Mouse (Mus musculus): Measurements from ENCODE around the gene Zfp37. TPM values are rescaled to one million over a fixed set of nuclear protein-coding genes. Genes with fewer than 3 reads are reported as not detected.
"Not testable (repeated sequence)": the region's sequence is repeated elsewhere in the genome, so short reads cannot be mapped to it uniquely, and the experiment has no call there.

Zfp37 gene
- total RNA-seq, 2 experiments from 2014 or later, result 5.4 to 6.2 TPM

- no peak for DNase-seq
These were observed 20.8 kb downstream of the Zfp37 start for GRCm38 (mm10) chr4:62210035-62210434.

GRCm38 (mm10) chr4:62208696-62209380, 22.0 kb downstream of the Zfp37 start:
- DNase-seq, result no peak

GRCm38 (mm10) chr4:62207851-62208695, 22.8 kb downstream of the Zfp37 start:
- DNase-seq, result peak; percentile 92 to 94

- no peak for DNase-seq
These were observed 30.8 kb downstream of the Zfp37 start for GRCm38 (mm10) chr4:62199923-62200529.

GRCm38 (mm10) chr4:62188778-62189177, 42.1 kb downstream of the Zfp37 start:
- no peak for DNase-seq

GRCm38 (mm10) chr4:62177282-62177681, 53.6 kb downstream of the Zfp37 start:
- DNase-seq, result peak; percentile 31 to 66

GRCm38 (mm10) chr4:62174471-62174870, 56.4 kb downstream of the Zfp37 start:
- DNase-seq, result no peak

GRCm38 (mm10) chr4:62167636-62168035, 63.2 kb downstream of the Zfp37 start:
- DNase-seq, result not testable (repeated sequence)

GRCm38 (mm10) chr4:62158401-62158800, 72.4 kb downstream of the Zfp37 start:
- DNase-seq, result no peak

GRCm38 (mm10) chr4:62150811-62151210, 80.0 kb downstream of the Zfp37 start, which contains the start of gene Mup21:
Gene Mup21 (minus strand): TSS chr4:62150863.
- DNase-seq, result no peak

Other genes starting within 250 kb of the Zfp37 start
- gene Mup20, start 176.9 kb downstream of the Zfp37 start, total RNA-seq (2021), result under 1 TPM in 1 of 2 experiments, not detected in 1; 0.46 TPM
- gene Mup3, start 143.7 kb downstream of the Zfp37 start, total RNA-seq (2021), result 1 to 10 TPM in 1 of 2 experiments, under 1 TPM in 1; 0.82 to 3.5 TPM
- not detected for gene Mup21, start 80.2 kb downstream of the Zfp37 start, total RNA-seq (2021)
- 10 to 100 TPM; 30.8 to 36.9 TPM for gene Slc31a2, start 31.5 kb upstream of the Zfp37 start, total RNA-seq (2021)
- 10 to 100 TPM; 31.8 to 36.3 TPM for gene Fkbp15, start 129.5 kb upstream of the Zfp37 start, total RNA-seq (2021)
- gene Slc31a1, start 129.7 kb upstream of the Zfp37 start, total RNA-seq (2021), result 10 to 100 TPM; 45.7 to 48.4 TPM
- 10 to 100 TPM; 61.6 to 78.0 TPM for gene Cdc26, start 177.6 kb upstream of the Zfp37 start, total RNA-seq (2021)
- gene Prpf4, start 177.8 kb upstream of the Zfp37 start, total RNA-seq (2021), result 10 to 100 TPM; 25.3 to 27.4 TPM
- gene Rnf183, start 204.2 kb upstream of the Zfp37 start, total RNA-seq (2021), result under 1 TPM in 1 of 2 experiments, not detected in 1; 0.56 TPM
- gene Wdr31, start 239.8 kb upstream of the Zfp37 start, total RNA-seq (2021), result 1 to 10 TPM; 1.3 TPM
- gene Bspry, start 249.0 kb upstream of the Zfp37 start, total RNA-seq (2021), result 1 to 10 TPM; 3.0 to 6.1 TPM